Mouse (Mus musculus): Measurements from ENCODE around the gene Atp6v0a4. TPM values are rescaled to one million over a fixed set of nuclear protein-coding genes. Genes with fewer than 3 reads are reported as not detected.

The Atp6v0a4 gene
- polyA plus RNA-seq, 1 experiment from 2014 or later: not detected

DNA sequence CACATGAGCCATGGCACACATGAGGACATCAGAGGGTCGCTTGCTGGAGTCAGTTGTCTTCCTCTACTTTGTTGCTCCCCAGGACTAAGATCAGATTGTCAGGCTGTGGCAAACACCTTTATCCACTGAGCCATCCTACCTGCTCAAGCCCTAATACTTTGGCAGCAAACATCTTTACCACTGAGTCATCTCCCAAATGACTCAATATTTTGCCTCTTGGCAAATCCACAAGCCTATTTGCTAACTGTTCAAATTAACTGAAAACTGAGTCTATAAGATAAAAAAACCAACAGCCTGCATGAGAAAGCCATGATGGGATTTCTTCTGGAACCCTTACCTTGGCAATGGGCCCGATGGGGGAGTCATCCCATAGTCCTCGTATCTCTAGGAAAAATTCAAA lies 14.7 kb upstream of the Atp6v0a4 start:
- no peaks in the 10 kb centered on the region for H3K9me3 ChIP-seq (ENCODE audit: control insufficient read depth, low read length)
- no peaks in the 10 kb centered on the region for H3K27me3 ChIP-seq (ENCODE audit: control insufficient read depth, insufficient read depth, low read length)
- 91% methylated on average over 3 of the region's 3 CpGs for WGBS
- no peak overlapping the region for H3K4me3 ChIP-seq (ENCODE audit: low read depth, low read length)
- ATAC-seq (ENCODE audit: insufficient number of reproducible peaks, low FRiP score, low TSS enrichment, low read depth) (no peak), DNase-seq (ENCODE audit: low spot score) (no peak)
- no peak overlapping the region for H3K27ac ChIP-seq (replicated peaks; ENCODE audit: low read depth, low read length)
- H3K4me1 ChIP-seq (ENCODE audit: control insufficient read depth, insufficient read depth, low read length): no peaks in the 10 kb centered on the region
- H3K4me2 ChIP-seq (ENCODE audit: low read depth, severe bottlenecking): no peak overlapping the region
- H3K36me3 ChIP-seq (ENCODE audit: control insufficient read depth, insufficient read depth, low read length): peaks cover 3% of the 10 kb centered on the region; the same call in 1 of the 2 replicates
- no peak overlapping the region for H3K9ac ChIP-seq (ENCODE audit: low read length)

DNA sequence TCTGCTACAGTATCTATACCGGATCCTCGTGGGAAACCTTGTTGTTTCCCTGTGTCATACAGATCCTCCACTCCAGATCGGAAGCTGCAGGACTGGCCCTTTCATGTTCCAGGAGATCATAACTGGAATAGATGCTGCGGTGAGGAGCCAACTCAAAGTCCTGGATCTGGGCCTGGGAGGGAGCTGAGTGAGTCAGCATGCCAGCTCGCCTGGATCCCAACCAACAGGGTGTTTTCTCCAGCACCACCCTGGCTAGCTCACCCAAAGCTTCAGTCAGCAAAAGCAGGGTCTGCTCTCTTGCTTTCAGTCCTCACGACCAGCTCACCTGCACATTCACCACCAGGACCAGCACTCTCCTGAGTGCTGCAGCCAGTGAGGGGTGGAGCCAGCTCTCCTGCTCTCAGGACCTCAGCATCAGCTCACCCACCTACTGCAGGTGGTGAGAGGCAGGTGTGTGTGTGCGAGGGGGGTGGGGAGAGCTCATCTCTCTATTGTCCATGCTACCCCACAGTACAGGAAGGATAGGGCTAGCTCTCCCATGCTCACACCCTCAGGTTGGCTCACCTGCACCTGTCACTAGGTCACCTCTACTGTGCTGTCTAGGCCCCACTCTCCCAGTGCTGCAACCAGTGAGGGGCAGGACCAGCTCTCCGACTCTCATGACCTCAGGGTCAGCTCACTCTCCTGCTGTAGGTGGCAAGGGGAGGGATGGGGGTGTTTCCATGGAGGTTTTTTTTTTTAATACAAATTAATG lies 10.6 kb upstream of the Atp6v0a4 start:
- H3K36me3 ChIP-seq (ENCODE audit: control insufficient read depth, insufficient read depth, low read length): peaks cover 3% of the 10 kb centered on the region

DNA sequence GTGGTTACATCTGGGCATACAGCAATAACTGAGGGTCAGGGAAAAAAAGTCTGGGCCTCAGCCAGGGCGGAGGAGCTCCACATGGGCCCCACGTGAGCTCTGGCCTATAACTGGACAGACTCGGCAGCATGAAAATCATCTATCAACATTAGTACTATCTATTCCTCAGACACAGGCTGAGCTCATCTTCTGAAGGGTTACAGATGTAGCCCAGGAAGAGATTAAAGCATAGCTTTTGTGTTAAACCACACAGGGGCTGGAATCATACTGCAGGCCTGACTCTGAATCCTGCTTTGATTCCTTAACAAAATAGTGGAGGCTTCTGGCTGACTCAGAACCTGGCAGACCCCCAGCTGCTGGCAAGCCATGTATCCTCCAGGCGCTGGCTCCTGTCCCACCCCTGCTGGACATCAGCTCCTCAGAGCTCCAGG lies 7.4 kb upstream of the Atp6v0a4 start:
- ATAC-seq (ENCODE audit: insufficient number of reproducible peaks, low FRiP score, low TSS enrichment, low read depth): no peak
- DNase-seq (ENCODE audit: low spot score): no peak
- H3K36me3 ChIP-seq (ENCODE audit: control insufficient read depth, insufficient read depth, low read length): peaks cover 5% of the 10 kb centered on the region
- H3K4me2 ChIP-seq (ENCODE audit: low read depth, severe bottlenecking): no peak overlapping the region
- H3K27me3 ChIP-seq (ENCODE audit: control insufficient read depth, insufficient read depth, low read length): no peaks in the 10 kb centered on the region
- no peak overlapping the region for H3K4me3 ChIP-seq (ENCODE audit: low read depth, low read length)
- WGBS: 87% methylated on average over 4 of the region's 4 CpGs
- H3K27ac ChIP-seq (replicated peaks; ENCODE audit: low read depth, low read length): no peak overlapping the region
- no peaks in the 10 kb centered on the region for H3K9me3 ChIP-seq (ENCODE audit: control insufficient read depth, low read length)
- H3K4me1 ChIP-seq (ENCODE audit: control insufficient read depth, insufficient read depth, low read length): no peaks in the 10 kb centered on the region
- no peak overlapping the region for H3K9ac ChIP-seq (ENCODE audit: low read length)

More for the DNA sequence above, 10.6 kb upstream of the Atp6v0a4 start:
- DNase-seq (ENCODE audit: low spot score) (no peak), ATAC-seq (ENCODE audit: insufficient number of reproducible peaks, low FRiP score, low TSS enrichment, low read depth) (no peak)
- H3K27me3 ChIP-seq (ENCODE audit: control insufficient read depth, insufficient read depth, low read length): no peaks in the 10 kb centered on the region
- WGBS: 90% methylated on average over 8 of the region's 8 CpGs
- H3K27ac ChIP-seq (replicated peaks; ENCODE audit: low read depth, low read length): no peak overlapping the region
- H3K9me3 ChIP-seq (ENCODE audit: control insufficient read depth, low read length): no peaks in the 10 kb centered on the region
- H3K4me3 ChIP-seq (ENCODE audit: low read depth, low read length): no peak overlapping the region
- H3K4me1 ChIP-seq (ENCODE audit: control insufficient read depth, insufficient read depth, low read length): no peaks in the 10 kb centered on the region
- H3K9ac ChIP-seq (ENCODE audit: low read length): no peak overlapping the region
- no peak overlapping the region for H3K4me2 ChIP-seq (ENCODE audit: low read depth, severe bottlenecking)

DNA sequence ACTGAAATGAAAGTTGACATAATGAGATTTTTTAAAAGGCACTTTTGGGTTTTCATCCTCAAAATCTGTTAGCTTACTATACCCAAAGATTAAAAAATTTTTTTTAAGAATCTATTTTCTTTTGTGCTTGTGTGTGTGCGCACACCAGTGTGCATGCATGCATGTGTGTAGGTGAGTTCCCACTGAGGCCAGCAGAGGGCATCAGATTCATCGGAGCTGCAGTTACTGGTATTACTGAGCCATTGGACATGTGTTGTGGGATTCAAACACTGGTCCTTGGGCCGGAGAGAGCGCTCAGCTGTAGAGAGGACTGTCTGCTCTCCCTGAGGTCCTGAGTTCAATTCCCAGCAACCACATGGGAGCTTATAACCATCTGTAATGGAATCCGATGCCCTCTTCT lies 5.5 kb upstream of the Atp6v0a4 start:
- no peak overlapping the region for H3K9ac ChIP-seq (ENCODE audit: low read length)
- H3K4me2 ChIP-seq (ENCODE audit: low read depth, severe bottlenecking): no peak overlapping the region
- 98% methylated on average over 5 of the region's 5 CpGs for WGBS
- H3K27me3 ChIP-seq (ENCODE audit: control insufficient read depth, insufficient read depth, low read length): no peaks in the 10 kb centered on the region
- H3K4me3 ChIP-seq (ENCODE audit: low read depth, low read length): no peak overlapping the region
- H3K9me3 ChIP-seq (ENCODE audit: control insufficient read depth, low read length): no peaks in the 10 kb centered on the region; the same call in 1 of the 2 replicates
- no peak overlapping the region for H3K27ac ChIP-seq (replicated peaks; ENCODE audit: low read depth, low read length)
- ATAC-seq (ENCODE audit: insufficient number of reproducible peaks, low FRiP score, low TSS enrichment, low read depth) (no peak), DNase-seq (ENCODE audit: low spot score) (no peak)
- H3K36me3 ChIP-seq (ENCODE audit: control insufficient read depth, insufficient read depth, low read length): peaks cover 7% of the 10 kb centered on the region
- H3K4me1 ChIP-seq (ENCODE audit: control insufficient read depth, insufficient read depth, low read length): no peaks in the 10 kb centered on the region

DNA sequence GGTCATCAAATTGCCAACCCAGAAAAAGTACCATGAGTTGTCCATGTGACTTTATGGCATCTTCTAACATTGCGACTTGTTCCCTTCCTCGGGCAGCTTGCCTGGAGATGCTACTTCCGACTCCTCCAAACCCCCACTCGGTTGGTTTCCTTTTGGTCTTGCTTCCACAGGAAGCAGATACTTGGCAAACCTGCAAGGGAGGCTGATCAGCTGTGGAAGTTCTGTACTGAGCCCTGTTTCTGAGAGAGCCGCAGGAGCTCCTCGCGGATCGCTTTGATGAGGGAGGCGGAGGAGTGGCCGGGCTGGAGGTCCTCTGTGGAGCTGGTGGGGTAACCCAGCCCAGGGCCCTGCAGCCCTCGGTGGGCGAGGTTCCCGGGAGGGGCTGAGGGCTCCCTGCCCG lies 3.7 kb upstream of the Atp6v0a4 start:
- 95% methylated on average over 14 of the region's 14 CpGs for WGBS
- DNase-seq (ENCODE audit: low spot score): no peak
- ATAC-seq (ENCODE audit: insufficient number of reproducible peaks, low FRiP score, low TSS enrichment, low read depth): no peak
- H3K9ac ChIP-seq (ENCODE audit: low read length): no peak overlapping the region
- H3K27me3 ChIP-seq (ENCODE audit: control insufficient read depth, insufficient read depth, low read length): no peaks in the 10 kb centered on the region
- H3K4me3 ChIP-seq (ENCODE audit: low read depth, low read length): no peak overlapping the region
- peaks cover 6% of the 10 kb centered on the region for H3K36me3 ChIP-seq (ENCODE audit: control insufficient read depth, insufficient read depth, low read length)
- H3K9me3 ChIP-seq (ENCODE audit: control insufficient read depth, low read length): no peaks in the 10 kb centered on the region; the same call in 1 of the 2 replicates
- H3K27ac ChIP-seq (replicated peaks; ENCODE audit: low read depth, low read length): no peak overlapping the region
- no peak overlapping the region for H3K4me2 ChIP-seq (ENCODE audit: low read depth, severe bottlenecking)
- H3K4me1 ChIP-seq (ENCODE audit: control insufficient read depth, insufficient read depth, low read length): 0 out of 2 replicates have a peak, but pooled peaks cover 4% of the 10 kb centered on the region

DNA sequence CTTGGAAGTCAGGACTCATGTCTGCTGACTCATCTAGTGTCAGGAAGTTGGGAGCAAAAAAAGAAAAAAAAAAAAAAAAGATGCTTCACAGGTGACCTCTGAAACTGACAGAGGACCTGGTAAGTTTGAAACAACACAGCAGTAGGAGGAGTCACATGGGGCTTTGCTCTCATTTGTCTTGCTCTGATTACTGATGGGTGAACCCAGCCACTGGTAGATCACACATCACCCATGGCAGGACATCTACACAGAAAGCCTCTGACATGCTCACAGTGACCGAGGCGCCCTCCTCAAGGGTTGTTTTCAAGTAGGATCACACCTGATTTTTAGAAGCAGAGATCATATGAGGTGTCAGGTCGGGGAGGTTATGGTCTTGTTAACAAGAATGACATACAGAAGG lies 1.1 kb upstream of the Atp6v0a4 start:
- Histone ChIP-seq H3K27ac (replicated peaks; ENCODE audit: low read depth, low read length) (no peak overlapping the region), H3K9me3 (ENCODE audit: control insufficient read depth, low read length) (no peaks in the 10 kb centered on the region; the same call in 1 of the 2 replicates), H3K4me3 (ENCODE audit: low read depth, low read length) (no peak overlapping the region), H3K4me2 (ENCODE audit: low read depth, severe bottlenecking) (no peak overlapping the region), H3K9ac (ENCODE audit: low read length) (no peak overlapping the region), H3K36me3 (ENCODE audit: control insufficient read depth, insufficient read depth, low read length) (peaks cover 6% of the 10 kb centered on the region), H3K27me3 (ENCODE audit: control insufficient read depth, insufficient read depth, low read length) (no peaks in the 10 kb centered on the region), H3K4me1 (ENCODE audit: control insufficient read depth, insufficient read depth, low read length) (0 out of 2 replicates have a peak, but pooled peaks cover 4% of the 10 kb centered on the region)
- DNase-seq (ENCODE audit: low spot score): no peak
- no peak for ATAC-seq (ENCODE audit: insufficient number of reproducible peaks, low FRiP score, low TSS enrichment, low read depth)
- 96% methylated on average over 3 of the region's 3 CpGs for WGBS

DNA sequence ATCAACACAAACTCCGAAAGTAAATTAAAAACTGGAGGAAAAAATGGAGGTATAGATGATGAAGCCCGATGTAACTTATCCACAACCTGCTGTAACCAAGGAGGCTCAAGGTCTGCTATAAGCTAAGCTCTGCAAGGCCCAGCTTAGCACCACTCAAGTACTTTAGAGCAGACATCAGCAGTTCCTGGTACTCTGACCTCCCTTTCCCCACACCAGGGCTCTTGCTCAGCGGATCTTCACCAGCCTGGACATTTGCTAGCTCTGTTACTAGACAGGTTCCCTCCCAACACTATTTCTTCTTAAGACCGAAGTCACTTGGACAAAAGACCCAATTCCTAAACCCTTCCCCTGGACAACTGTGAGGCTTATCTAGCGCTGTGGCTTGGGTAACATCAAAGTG lies 496 bp upstream of the Atp6v0a4 start:
- Histone ChIP-seq H3K9ac (ENCODE audit: low read length) (no peak overlapping the region), H3K36me3 (ENCODE audit: control insufficient read depth, insufficient read depth, low read length) (peaks cover 6% of the 10 kb centered on the region), H3K9me3 (ENCODE audit: control insufficient read depth, low read length) (no peaks in the 10 kb centered on the region; the same call in 1 of the 2 replicates), H3K4me3 (ENCODE audit: low read depth, low read length) (no peak overlapping the region), H3K4me1 (ENCODE audit: control insufficient read depth, insufficient read depth, low read length) (0 out of 2 replicates have a peak, but pooled peaks cover 4% of the 10 kb centered on the region), H3K27ac (replicated peaks; ENCODE audit: low read depth, low read length) (no peak overlapping the region), H3K27me3 (ENCODE audit: control insufficient read depth, insufficient read depth, low read length) (no peaks in the 10 kb centered on the region), H3K4me2 (ENCODE audit: low read depth, severe bottlenecking) (no peak overlapping the region)
- WGBS: 89% methylated on average over 5 of the region's 5 CpGs
- no peak for ATAC-seq (ENCODE audit: insufficient number of reproducible peaks, low FRiP score, low TSS enrichment, low read depth)
- DNase-seq (ENCODE audit: low spot score): no peak

DNA sequence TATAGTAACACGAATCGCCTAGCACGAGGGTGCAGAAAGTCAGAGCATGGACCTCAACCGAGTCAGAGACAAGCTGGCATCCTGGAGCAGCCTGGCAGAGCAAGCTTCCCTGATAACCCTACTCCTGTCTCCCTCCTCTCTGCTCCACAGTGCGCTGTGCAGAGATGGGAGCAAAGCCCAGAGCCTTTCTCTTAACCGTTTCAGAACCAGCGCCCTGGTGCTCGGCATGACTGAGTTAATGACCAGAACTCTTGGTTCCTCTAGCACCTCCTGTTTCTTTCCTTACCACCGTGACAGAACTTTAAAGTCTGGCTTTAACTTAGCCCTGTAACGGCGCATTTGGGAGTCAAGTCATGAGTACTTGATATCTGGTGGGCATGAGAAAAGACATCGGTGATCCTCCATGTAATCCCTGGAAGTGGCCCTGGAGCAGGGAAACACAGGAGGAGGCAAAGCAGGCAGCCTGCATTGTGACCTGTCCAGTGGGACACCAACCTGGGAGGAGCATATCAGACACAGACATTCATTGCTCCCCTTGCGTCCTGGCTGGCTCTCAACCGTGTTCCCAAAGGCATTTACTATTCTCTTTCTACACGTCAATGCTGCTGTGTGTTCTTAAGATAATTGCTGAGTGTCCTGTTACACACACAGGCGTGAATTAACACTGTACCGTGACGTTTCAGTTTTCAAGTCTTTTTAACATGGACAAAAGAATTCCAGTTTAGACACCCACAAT lies 747 bp downstream of the Atp6v0a4 start:
- no peaks in the 10 kb centered on the region for H3K27me3 ChIP-seq (ENCODE audit: control insufficient read depth, insufficient read depth, low read length)
- WGBS: 77% methylated on average over 18 of the region's 18 CpGs
- H3K4me2 ChIP-seq (ENCODE audit: low read depth, severe bottlenecking): no peak overlapping the region
- H3K9me3 ChIP-seq (ENCODE audit: control insufficient read depth, low read length): no peaks in the 10 kb centered on the region; the same call in 1 of the 2 replicates
- no peak overlapping the region for H3K9ac ChIP-seq (ENCODE audit: low read length)
- DNase-seq (ENCODE audit: low spot score) (no peak), ATAC-seq (ENCODE audit: insufficient number of reproducible peaks, low FRiP score, low TSS enrichment, low read depth) (no peak)
- H3K27ac ChIP-seq (replicated peaks; ENCODE audit: low read depth, low read length): no peak overlapping the region
- H3K4me1 ChIP-seq (ENCODE audit: control insufficient read depth, insufficient read depth, low read length): 0 out of 2 replicates have a peak, but pooled peaks cover 4% of the 10 kb centered on the region
- no peak overlapping the region for H3K4me3 ChIP-seq (ENCODE audit: low read depth, low read length)
- H3K36me3 ChIP-seq (ENCODE audit: control insufficient read depth, insufficient read depth, low read length): peaks cover 4% of the 10 kb centered on the region
